Mouse (Mus musculus): ENCODE results near the gene Zfp706. TPM values are rescaled to one million over a fixed set of nuclear protein-coding genes. Genes with fewer than 3 reads are reported as not detected.

Zfp706 gene
- polyA plus RNA-seq, 1 experiment = 245 TPM

DNA sequence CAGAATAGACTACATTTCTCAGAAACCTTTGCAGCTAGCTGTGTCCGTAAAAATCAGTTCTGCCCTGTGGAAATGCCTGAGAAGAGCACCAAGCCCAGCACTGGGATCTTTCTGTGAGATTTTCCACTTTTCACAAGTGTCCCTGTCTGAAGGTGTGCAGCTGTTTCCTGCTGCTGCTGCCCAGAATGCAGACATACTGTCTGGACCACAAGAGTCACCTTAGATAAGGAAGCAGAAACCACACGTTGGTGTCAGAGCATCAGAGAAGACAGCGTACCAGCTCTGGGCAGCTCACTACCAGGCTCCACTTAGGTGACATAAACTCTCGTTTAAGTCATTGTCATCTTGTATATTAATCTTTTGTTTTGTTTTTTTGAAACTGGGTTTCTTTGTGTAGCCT, 41.8 kb downstream of the Zfp706 start:
- H3K27me3 ChIP-seq (ENCODE audit: control insufficient read depth, insufficient read depth, low read length, poor library complexity, severe bottlenecking) = no peaks in the 10 kb centered on the region

DNA sequence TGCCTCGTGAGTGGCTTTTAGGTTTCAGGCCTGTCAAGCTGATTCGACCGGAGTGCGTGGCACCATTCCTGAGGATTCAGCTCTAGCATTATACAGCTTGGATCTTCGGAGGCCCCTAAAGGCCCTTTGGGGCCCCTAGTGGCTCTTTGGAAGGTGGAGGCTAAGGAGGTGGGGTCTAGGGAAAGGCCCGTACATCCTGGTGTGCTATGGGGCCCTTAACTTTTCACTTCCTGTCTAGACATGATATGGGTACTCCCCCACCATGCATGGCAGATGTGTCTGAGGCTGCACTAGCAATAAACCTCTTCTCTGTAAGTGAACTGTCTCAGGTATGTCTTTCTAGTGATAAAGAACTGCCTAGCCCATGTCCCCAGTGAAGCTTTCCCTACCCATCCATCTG, 44.6 kb downstream of the Zfp706 start:
- H3K9ac ChIP-seq (ENCODE audit: low read depth, poor library complexity, severe bottlenecking) = no peak overlapping the region
- H3K36me3 ChIP-seq (ENCODE audit: control insufficient read depth, insufficient read depth, low read length, poor library complexity, severe bottlenecking) = no peaks in the 10 kb centered on the region
- H3K4me1 ChIP-seq (ENCODE audit: control insufficient read depth, insufficient read depth, low read length) = peaks cover 5% of the 10 kb centered on the region
- no peaks in the 10 kb centered on the region for H3K27me3 ChIP-seq (ENCODE audit: control insufficient read depth, insufficient read depth, low read length, poor library complexity, severe bottlenecking)
- H3K4me3 ChIP-seq (ENCODE audit: low read depth, low read length) = no peak overlapping the region
- H3K27ac ChIP-seq (ENCODE audit: insufficient read depth, low read length) = no peak overlapping the region
- TF ChIP-seq CTCF (IDR thresholded peaks at IDR 0.05; ENCODE audit: low read depth, low read length) = no peak
- TF ChIP-seq POLR2A (IDR thresholded peaks at IDR 0.05; ENCODE audit: insufficient read depth, low read length) = no peak
- no peak for TF ChIP-seq EP300 (IDR thresholded peaks at IDR 0.05; ENCODE audit: insufficient read depth, low read depth, low read length)
- peaks cover 5% of the 10 kb centered on the region; the same call in 1 of the 2 replicates for H3K9me3 ChIP-seq (replicated peaks; ENCODE audit: control insufficient read depth, insufficient read depth, low read length, poor library complexity, severe bottlenecking)

More for the DNA sequence above, 41.8 kb downstream of the Zfp706 start:
- Histone ChIP-seq H3K4me3 (ENCODE audit: low read depth, low read length) (no peak overlapping the region), H3K27ac (ENCODE audit: insufficient read depth, low read length) (no peak overlapping the region), H3K9ac (ENCODE audit: low read depth, poor library complexity, severe bottlenecking) (no peak overlapping the region), H3K4me1 (ENCODE audit: control insufficient read depth, insufficient read depth, low read length) (peaks cover 5% of the 10 kb centered on the region), H3K36me3 (ENCODE audit: control insufficient read depth, insufficient read depth, low read length, poor library complexity, severe bottlenecking) (no peaks in the 10 kb centered on the region), H3K9me3 (replicated peaks; ENCODE audit: control insufficient read depth, insufficient read depth, low read length, poor library complexity, severe bottlenecking) (peaks cover 5% of the 10 kb centered on the region; the same call in 1 of the 2 replicates)
- TF ChIP-seq EP300 (IDR thresholded peaks at IDR 0.05; ENCODE audit: insufficient read depth, low read depth, low read length) (no peak), POLR2A (IDR thresholded peaks at IDR 0.05; ENCODE audit: insufficient read depth, low read length) (no peak), CTCF (IDR thresholded peaks at IDR 0.05; ENCODE audit: low read depth, low read length) (no peak)

DNA sequence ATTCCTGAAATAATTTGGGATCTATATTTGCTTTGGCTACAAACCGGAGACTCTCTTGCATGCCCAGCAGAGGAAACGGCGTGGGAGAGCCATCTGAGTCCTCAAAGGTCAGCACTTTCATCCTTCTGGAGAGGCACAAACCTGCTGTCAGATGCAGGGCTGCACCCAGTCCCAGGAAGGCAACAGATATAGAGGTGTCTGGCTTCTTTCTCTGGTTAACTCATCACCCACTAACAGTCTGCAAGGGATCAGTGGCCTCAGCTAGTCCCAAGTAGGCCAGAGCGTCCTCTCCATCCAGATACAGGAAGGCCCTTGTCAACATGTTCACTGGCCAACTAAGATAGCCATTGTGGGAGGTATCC, 46.7 kb downstream of the Zfp706 start:
- H3K36me3 ChIP-seq (ENCODE audit: control insufficient read depth, insufficient read depth, low read length, poor library complexity, severe bottlenecking) = no peaks in the 10 kb centered on the region
- no peak overlapping the region for H3K27ac ChIP-seq (ENCODE audit: insufficient read depth, low read length)
- peaks cover 5% of the 10 kb centered on the region for H3K9me3 ChIP-seq (replicated peaks; ENCODE audit: control insufficient read depth, insufficient read depth, low read length, poor library complexity, severe bottlenecking)
- H3K9ac ChIP-seq (ENCODE audit: low read depth, poor library complexity, severe bottlenecking) = no peak overlapping the region
- TF ChIP-seq POLR2A (IDR thresholded peaks at IDR 0.05; ENCODE audit: insufficient read depth, low read length) (no peak), EP300 (IDR thresholded peaks at IDR 0.05; ENCODE audit: insufficient read depth, low read depth, low read length) (no peak), CTCF (IDR thresholded peaks at IDR 0.05; ENCODE audit: low read depth, low read length) (no peak)
- no peaks in the 10 kb centered on the region for H3K27me3 ChIP-seq (ENCODE audit: control insufficient read depth, insufficient read depth, low read length, poor library complexity, severe bottlenecking)
- no peak overlapping the region for H3K4me3 ChIP-seq (ENCODE audit: low read depth, low read length)
- no peaks in the 10 kb centered on the region for H3K4me1 ChIP-seq (ENCODE audit: control insufficient read depth, insufficient read depth, low read length)

DNA sequence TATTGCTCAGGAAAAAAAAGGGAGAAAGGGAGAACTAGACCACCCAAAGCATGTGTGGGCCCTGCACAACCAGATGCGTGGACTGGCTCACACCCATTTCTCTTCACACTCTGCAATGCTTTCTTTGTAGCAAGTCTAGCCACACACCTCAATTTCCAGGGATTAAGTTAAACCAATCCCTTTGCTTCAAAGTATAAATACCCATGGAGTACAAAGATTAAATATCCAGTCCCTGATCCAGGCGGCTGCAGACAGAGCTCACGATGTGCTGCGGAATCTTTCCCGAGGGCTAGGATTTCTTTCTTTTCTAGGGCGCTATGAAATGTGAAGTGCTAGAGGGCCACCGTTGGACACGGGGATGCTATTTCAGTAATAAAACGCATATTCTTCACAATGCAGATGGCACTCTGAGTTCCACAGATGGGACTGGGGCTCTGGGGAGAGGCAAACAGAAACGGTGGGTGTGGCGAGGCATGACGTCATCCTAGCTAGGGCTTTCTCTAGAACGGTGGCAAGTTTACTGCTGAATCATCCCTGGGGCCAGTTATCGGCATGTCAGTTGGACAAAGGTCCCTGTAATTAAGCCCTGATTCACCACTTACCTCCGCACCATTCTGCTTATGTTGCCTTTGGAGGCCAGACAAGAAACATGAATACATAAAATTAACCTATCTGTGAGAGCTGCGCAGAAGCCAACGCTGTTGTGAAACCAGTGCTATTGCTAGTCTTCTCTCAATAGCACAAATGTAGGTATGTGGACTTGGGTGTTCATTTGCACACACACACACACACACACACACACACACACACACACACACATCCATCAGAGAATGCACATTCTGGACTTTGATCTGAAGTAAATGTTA, 47.3 kb downstream of the Zfp706 start:
- peaks cover 5% of the 10 kb centered on the region for H3K9me3 ChIP-seq (replicated peaks; ENCODE audit: control insufficient read depth, insufficient read depth, low read length, poor library complexity, severe bottlenecking)
- no peaks in the 10 kb centered on the region for H3K36me3 ChIP-seq (ENCODE audit: control insufficient read depth, insufficient read depth, low read length, poor library complexity, severe bottlenecking)
- H3K27me3 ChIP-seq (ENCODE audit: control insufficient read depth, insufficient read depth, low read length, poor library complexity, severe bottlenecking) = no peaks in the 10 kb centered on the region
- H3K4me3 ChIP-seq (ENCODE audit: low read depth, low read length) = no peak overlapping the region
- H3K27ac ChIP-seq (ENCODE audit: insufficient read depth, low read length) = no peak overlapping the region
- H3K4me1 ChIP-seq (ENCODE audit: control insufficient read depth, insufficient read depth, low read length) = no peaks in the 10 kb centered on the region
- no peak for TF ChIP-seq POLR2A (IDR thresholded peaks at IDR 0.05; ENCODE audit: insufficient read depth, low read length)
- TF ChIP-seq EP300 (IDR thresholded peaks at IDR 0.05; ENCODE audit: insufficient read depth, low read depth, low read length) = 0 out of 2 replicates have a peak, but pooled peaks have one; percentile 23
- no peak for TF ChIP-seq CTCF (IDR thresholded peaks at IDR 0.05; ENCODE audit: low read depth, low read length)
- H3K9ac ChIP-seq (ENCODE audit: low read depth, poor library complexity, severe bottlenecking) = no peak overlapping the region

DNA sequence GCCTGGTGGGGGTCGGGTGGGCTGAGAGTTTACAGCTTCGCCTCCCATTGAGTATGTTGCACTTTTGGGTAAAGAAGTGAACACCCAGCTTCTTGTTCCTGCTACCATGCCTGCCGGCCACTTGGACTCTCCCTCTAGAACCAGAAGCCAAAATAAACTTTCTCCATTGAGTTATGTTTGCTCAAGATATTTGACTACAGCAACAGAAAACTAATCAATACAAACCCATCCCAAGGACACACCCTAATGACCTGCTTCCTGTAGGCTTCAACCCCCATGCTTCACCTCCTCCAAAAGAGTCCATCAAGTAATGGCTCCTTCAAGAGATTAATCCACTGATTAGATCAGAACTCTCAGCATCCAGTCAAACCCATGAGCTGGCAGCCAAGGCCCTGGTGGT, 51.4 kb downstream of the Zfp706 start:
- H3K4me1 ChIP-seq (ENCODE audit: control insufficient read depth, insufficient read depth, low read length) = no peaks in the 10 kb centered on the region
- TF ChIP-seq POLR2A (IDR thresholded peaks at IDR 0.05; ENCODE audit: insufficient read depth, low read length) = no peak
- TF ChIP-seq CTCF (IDR thresholded peaks at IDR 0.05; ENCODE audit: low read depth, low read length) = no peak
- no peak for TF ChIP-seq EP300 (IDR thresholded peaks at IDR 0.05; ENCODE audit: insufficient read depth, low read depth, low read length)

DNA sequence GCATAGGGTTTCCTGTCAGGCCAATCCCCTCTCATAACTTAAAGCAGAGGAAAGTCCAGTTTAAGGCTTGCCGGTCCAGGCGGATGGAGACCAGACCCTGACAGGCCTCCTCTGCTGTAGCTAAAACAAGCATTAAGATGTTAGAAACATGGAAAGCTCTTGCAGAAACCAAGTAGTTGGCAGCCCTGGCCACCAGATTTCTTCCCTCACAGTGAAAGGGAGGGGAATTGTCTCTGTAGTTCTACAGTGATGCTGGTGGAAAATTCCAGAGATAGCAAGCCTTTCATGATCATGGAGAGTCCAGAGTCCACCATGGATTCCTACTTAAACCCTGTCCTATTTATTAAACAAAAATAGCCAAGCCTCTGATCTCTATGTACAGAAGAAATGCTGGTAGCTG, 57.3 kb downstream of the Zfp706 start:
- H3K4me3 ChIP-seq (ENCODE audit: low read depth, low read length) = no peak overlapping the region
- H3K4me1 ChIP-seq (ENCODE audit: control insufficient read depth, insufficient read depth, low read length) = peaks cover 2% of the 10 kb centered on the region
- no peak for TF ChIP-seq POLR2A (IDR thresholded peaks at IDR 0.05; ENCODE audit: insufficient read depth, low read length)
- no peak for TF ChIP-seq EP300 (IDR thresholded peaks at IDR 0.05; ENCODE audit: insufficient read depth, low read depth, low read length)
- no peak for TF ChIP-seq CTCF (IDR thresholded peaks at IDR 0.05; ENCODE audit: low read depth, low read length)
- no peak overlapping the region for H3K27ac ChIP-seq (ENCODE audit: insufficient read depth, low read length)
- no peaks in the 10 kb centered on the region for H3K9me3 ChIP-seq (replicated peaks; ENCODE audit: control insufficient read depth, insufficient read depth, low read length, poor library complexity, severe bottlenecking)
- no peak overlapping the region for H3K9ac ChIP-seq (ENCODE audit: low read depth, poor library complexity, severe bottlenecking)
- no peaks in the 10 kb centered on the region for H3K27me3 ChIP-seq (ENCODE audit: control insufficient read depth, insufficient read depth, low read length, poor library complexity, severe bottlenecking)
- no peaks in the 10 kb centered on the region for H3K36me3 ChIP-seq (ENCODE audit: control insufficient read depth, insufficient read depth, low read length, poor library complexity, severe bottlenecking)

More for the DNA sequence above, 51.4 kb downstream of the Zfp706 start:
- Histone ChIP-seq H3K4me3 (ENCODE audit: low read depth, low read length) (no peak overlapping the region), H3K27me3 (ENCODE audit: control insufficient read depth, insufficient read depth, low read length, poor library complexity, severe bottlenecking) (no peaks in the 10 kb centered on the region), H3K27ac (ENCODE audit: insufficient read depth, low read length) (no peak overlapping the region), H3K36me3 (ENCODE audit: control insufficient read depth, insufficient read depth, low read length, poor library complexity, severe bottlenecking) (no peaks in the 10 kb centered on the region), H3K9me3 (replicated peaks; ENCODE audit: control insufficient read depth, insufficient read depth, low read length, poor library complexity, severe bottlenecking) (no peaks in the 10 kb centered on the region; the same call in 1 of the 2 replicates), H3K9ac (ENCODE audit: low read depth, poor library complexity, severe bottlenecking) (no peak overlapping the region)

Data from ES-Bruce4 (cell line).